Mouse (Mus musculus) cerebellum, postnatal 36 days (tissue): ENCODE results near the gene Gpc5.

Experiments
- DNase-seq, 2 experiments: peaks; one replicate each; pipeline ENCODE4 v3.0.0; 2021 to 2022; ENCODE audit warnings: mixed read lengths in 2 of 2

Gene Gpc5

DNA sequence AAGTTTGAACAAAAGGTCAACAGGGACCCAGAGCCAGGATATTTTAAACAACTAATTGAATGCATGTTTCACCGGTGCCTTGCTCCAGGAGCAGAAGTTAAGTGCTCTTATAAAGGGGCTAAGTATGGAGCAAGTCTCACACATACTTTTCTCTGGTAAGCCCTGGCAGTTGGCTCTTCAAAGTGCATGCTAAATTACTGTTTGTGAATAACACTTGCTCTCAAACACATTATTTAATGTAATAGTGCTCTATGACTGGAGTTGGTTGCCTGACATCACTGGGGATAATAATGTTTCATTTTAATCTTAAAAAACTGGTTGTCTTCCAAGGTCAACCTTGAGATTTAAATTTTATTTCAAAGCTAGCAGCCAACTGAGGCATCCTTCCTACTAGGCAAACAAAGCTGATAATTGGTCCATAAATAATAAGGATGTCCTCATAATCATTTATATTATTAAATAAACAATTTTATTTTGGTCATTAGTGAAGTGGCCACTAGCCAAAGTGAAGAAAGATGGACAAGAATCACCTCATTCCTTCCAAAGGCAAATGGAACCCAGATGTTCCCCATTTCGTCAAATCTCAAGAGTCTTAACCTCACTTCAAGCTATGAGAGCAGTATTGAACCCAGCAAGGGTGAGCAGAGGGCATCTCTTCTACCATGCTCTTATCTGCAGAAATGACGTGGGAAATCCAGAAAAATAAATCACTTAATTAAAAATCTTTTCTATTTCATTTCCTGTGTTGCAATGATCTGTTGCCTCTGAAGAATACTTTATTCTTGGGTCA lies 488.6 kb downstream of the Gpc5 start:
- no peak for DNase-seq

DNA sequence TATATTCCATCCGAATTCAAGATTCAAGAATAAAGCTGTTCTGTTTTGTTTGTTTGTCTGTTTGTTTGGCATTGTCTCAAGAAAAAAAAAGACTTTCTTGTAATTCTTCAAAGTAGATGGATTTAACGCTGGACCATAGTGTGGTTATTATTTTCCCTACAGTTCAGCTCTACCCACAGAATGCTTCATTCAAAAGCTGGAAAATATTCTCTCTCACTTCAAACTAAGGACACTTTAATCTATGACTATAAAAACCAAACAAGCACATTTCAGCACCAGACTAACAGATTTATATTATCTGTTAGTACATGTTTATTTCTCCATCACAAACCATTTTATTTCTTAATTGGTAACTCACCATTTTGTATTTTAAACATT lies 489.2 kb downstream of the Gpc5 start:
- no peak for DNase-seq

DNA sequence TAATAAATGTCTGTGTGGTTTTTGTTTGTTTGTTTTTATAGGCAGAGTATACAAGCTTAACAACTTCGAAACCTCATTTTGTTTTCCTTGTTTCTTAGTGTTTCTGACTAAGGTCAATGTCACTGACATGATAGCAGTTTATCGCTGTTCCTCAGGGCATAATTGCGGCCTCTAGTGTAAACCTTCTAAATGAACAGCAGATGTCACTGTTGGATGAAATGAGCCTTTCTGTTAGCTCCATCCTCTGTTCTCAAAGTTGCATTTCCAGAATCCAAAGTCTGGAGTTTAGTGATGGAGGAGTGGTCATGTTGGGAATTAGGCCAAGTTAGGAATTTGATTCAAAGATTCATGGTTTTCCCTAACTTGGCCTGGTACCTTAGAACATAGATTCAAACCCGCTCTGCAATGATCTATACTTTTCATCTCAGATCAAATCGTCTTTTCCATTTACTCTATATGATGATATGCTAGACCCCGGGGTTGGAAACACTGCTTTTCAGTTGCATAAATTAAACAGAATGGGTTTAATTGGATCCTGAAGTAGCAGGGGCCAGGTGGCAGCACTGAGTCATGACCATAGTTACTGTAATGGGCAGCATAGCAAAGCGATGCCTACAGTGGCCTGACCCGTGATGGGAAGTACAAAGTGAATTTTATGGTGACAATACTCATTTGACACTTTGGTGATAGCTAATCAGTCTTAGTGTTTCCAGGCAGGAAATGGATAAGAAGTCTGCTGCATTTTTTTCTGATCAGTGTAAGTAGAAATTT lies 508.4 kb downstream of the Gpc5 start:
- no peak for DNase-seq

GRCm38 (mm10) chr14:115614154-115614553 lies 522.1 kb downstream of the Gpc5 start:
- DNase-seq = no peak

DNA sequence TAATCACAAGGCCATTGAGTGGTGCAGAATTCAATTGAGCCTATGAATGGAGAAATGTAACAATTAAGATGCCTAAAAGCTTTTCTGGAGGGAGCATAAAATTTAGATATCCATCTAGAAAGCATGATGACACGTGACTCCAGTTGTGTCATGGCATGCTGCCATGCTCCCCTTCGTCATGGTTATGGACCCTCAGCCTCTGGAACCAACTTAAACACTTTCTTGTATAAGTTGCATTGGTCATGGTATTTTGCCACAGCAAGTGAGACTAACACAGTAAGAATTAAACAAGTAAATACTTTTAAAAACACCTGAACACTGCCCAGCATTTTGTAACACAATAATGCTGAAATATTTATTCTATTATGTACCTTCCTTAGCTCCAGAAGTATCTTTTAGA lies 524.3 kb downstream of the Gpc5 start:
- no peak for DNase-seq

- no peak for DNase-seq
These were observed 524.8 kb downstream of the Gpc5 start for GRCm38 (mm10) chr14:115616846-115617245.

DNA sequence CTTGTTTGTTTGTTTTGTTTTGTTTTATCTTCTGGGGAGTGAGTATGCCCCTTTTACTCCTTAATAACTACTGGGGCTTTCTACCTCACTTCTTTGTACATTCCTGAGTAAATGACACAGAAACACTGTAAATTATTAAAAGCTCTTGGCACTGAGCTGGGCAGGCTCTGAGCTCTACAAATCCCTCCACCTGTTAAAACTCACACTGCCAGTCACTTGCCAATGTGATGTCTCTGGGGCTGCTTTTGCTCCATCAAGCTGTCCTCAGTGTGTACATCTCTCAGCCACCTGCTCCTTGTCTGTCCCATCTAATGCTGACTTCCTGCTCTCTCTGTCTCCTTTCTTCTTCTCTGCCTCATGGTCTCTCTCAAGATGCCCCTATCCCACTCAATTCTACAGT lies 528.5 kb downstream of the Gpc5 start:
- no peak for DNase-seq

DNA sequence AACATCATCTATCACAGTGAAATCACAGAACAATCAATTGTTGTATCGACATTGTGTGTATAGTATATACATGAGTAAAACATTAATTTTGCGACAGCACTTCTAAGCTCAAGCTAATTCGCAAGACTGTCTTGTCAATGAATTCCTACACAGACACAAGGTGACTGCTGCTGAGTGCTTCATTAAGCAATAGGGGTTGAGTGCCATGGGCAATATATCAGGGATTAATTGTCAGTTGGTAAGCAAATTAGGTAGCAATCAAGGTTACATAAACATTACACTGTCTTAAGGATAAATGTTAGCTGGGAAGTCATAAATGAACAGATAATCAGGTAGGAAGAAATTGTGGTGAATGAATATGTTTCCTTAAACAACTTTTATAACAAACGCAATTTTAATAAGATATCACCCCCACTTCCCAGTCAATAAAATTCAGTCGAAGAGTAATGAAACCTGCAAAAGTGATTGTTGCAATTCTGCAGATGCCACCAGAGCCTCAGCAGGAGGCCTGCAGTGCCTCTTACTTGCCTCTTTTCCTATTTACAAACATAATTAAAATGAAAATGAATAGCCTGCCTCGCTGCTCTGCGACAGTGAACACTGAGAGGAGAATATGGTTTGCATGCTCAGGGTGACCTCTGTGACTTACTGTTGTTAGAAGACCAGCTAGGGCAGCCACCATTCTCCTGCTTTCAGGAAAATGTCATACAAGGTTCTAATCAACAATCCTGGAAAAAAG lies 539.3 kb downstream of the Gpc5 start:
- DNase-seq = no peak

DNA sequence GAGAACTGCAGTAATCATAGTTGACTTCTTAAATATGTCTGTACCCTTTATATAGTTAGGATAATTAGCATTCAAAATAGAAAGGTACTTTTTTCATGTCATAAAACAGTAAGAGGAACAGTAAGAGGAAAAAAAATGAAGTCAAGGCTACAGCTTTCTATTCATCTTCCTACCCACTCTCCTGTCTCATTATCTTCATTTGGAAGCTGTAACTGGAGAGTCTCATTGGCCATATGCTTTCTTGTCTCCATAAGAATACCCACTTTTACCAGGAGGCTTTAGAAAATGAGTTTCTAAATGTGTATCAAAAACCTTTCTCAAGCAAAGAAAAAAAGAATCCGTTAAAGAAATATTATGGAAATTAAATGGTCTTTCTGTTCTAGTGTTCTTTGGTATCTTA lies 541.3 kb downstream of the Gpc5 start:
- no peak for DNase-seq

DNA sequence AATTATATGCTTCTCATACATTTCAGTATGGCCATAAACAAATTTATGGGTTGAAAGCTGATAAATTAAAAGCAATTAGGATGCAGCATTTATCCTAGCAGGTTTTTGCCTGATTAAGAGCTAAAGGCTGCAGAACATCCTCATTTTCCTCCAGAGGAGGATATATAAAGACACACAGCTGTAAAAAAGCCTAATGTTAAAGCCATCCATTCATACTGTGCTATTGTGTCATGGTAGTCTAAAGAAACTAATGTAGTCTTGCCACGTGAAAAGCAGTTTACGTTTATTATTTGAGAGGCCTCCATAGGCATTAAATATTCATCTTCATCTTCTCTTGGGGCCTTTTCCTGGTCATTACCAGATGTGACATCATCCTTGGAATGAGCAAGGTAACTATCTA lies 587.9 kb downstream of the Gpc5 start:
- DNase-seq = no peak

DNA sequence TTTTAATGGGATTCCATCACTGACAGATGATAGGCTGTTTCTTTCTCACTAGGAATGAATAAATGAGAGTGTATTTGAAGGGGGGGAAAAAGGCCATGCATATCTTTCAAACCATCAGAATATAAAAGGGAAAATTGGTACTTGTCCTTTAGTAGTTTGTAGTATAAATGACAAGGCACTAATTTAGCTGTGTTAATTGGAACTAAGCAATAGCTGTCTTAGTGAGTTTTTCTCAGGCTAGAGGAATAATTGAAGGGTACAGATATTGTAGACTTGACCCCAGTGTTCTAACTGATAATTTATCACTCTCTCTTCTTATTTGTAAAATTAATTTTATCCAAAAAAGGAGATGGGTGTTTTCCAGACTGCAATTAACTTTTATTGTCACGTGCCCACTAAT lies 654.0 kb downstream of the Gpc5 start:
- DNase-seq = no peak

DNA sequence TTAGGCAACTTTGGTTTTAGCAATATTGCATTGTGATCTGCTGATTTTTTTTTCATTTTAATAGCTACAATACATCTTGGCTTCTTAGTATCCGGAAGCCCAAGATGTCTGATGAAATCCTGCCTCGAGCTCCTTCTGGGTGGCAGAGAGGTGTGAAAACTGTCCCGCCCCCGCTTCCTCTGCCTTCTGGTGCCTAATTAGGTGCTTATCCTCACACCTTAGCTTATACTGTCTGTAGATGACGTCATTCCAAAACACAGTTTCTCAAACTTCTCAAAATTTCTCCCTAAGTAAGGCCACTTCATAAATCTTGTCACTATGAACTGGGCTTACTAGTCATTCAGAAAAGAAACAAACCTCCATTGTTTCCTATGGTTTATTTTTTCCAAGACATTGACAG lies 668.2 kb downstream of the Gpc5 start:
- no peak for DNase-seq

DNA sequence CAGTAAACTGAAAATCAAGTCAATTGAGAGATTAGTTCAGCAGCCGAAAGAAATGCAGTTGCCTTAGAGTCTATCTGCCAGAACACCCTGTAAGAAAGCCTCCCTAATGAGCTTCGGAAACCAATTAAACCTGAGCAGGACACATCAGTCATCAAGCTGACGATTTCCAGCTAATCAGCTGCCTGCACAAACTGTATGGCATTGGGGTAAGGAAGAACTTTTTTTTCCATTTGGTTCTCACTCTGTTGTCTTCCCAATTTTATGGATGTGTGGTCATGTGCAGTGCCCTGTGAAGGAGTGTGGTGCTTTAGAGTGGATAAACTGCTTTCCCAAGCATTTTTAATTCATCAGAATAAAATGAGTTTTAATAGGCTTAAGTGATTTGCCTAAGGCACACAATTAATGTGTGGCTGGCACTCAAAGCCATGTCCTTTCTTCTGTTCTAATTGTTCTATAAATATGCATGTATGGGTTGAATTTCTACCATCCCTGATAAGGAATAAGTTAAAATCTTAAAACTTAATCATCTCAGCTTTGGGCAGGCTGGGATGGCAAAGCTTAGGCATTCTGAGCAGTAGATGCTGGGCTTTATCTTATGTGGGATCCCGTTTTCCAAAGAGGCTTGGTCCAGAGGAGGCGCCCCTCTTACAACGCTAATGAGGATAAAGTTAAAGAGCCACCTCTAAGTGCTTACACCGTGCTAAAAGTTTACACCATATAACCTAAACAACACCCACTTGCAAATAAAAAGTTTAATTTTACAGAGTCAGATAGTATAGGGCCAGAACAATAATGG lies 687.6 kb downstream of the Gpc5 start:
- DNase-seq = no peak

- no peak for DNase-seq
These were observed 712.7 kb downstream of the Gpc5 start for GRCm38 (mm10) chr14:115804751-115805150.

GRCm38 (mm10) chr14:115819021-115819420 lies 727.0 kb downstream of the Gpc5 start:
- no peak for DNase-seq

DNA sequence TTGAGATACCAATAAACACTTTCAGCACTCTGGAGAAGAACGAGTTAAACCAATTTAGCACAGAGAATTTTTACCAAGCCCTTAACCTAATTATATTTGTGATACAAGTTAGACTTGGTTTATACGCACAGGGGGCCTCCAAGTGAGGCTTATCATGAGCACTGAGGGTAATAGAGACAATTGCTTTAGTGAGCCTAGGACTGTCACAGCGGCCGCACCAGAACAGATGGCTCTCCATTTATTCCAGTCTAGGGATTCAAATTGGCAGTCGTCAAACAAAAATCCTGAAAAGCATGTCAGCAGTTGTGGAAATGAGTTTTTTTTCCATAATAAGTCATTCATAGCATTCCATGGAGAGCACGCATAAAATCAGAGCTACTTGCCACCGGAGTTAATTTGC lies 729.6 kb downstream of the Gpc5 start:
- no peak for DNase-seq

GRCm38 (mm10) chr14:115830485-115830884 lies 738.5 kb downstream of the Gpc5 start:
- no peak for DNase-seq

- peak; percentile 59 to 62 for DNase-seq
These were observed 739.3 kb downstream of the Gpc5 start for GRCm38 (mm10) chr14:115831219-115831755.

GRCm38 (mm10) chr14:115831854-115832625 lies 740.0 kb downstream of the Gpc5 start:
- no peak for DNase-seq

GRCm38 (mm10) chr14:115843783-115844182 lies 751.8 kb downstream of the Gpc5 start:
- no peak for DNase-seq

DNA sequence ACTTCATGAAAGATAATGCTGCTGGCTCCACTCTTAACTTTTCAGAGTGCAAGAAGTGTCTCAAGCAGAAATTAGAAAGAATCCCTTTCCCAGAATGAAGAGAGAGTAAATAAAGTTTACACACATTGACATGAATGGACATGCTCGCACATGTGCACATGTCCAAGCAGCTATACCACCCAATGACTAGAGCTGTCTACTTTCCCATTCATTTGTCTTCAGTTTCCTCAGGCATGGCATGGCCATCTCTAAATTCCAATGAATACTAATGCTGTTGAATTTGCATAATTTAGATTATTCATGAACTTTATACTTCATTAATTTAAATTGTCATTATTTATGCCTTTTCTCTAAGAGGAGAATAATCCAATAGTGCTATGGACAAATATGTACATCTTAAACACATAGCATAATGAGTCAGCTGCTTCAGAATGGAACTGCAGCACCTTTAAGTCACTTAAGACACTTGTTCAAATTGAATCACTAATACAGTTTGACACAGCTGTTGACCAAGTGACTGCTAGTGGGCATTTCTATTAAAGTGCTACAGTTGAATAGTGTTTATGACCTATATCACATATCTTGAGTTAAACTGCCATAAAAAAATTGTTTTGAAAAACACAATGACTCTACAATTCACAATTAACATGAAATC lies 752.9 kb downstream of the Gpc5 start:
- no peak for DNase-seq
